Mouse (Mus musculus): ENCODE data around the gene Jade3.

GRCm38 (mm10) chrX:20406909-20407308 is 18.6 kb upstream of the Jade3 start:
- TF ChIP-seq GATA1 (IDR thresholded peaks at IDR 0.05; ENCODE audit: low read length) (no peak), TAL1 (IDR thresholded peaks at IDR 0.05; ENCODE audit: low read length) (no peak)

All from erythroblast, embryonic 14.5 days (primary cell).